Mouse (Mus musculus) lung, postnatal 4 days (tissue): ENCODE data around the gene Sucla2.

Experiments used
- DNase-seq, 2 experiments: peaks; one replicate each; pipeline ENCODE4 v3.0.0; 2021

Gene Sucla2

GRCm38 (mm10) chr14:73524766-73525448, at the start of gene Sucla2:
Sucla2 (plus strand) TSS chr14:73525319.
- peak; percentile 95 for DNase-seq

- DNase-seq, result peak; percentile 17 to 35
Observed at GRCm38 (mm10) chr14:73475506-73475905, 49.6 kb upstream of the Sucla2 start.

GRCm38 (mm10) chr14:73476361-73476934, 48.7 kb upstream of the Sucla2 start:
- DNase-seq, result peak; percentile 32 to 61

- peak; percentile 29 to 62 for DNase-seq
Observed at GRCm38 (mm10) chr14:73477077-73477476, 48.0 kb upstream of the Sucla2 start.

GRCm38 (mm10) chr14:73478321-73478720, 46.8 kb upstream of the Sucla2 start:
- no peak for DNase-seq

GRCm38 (mm10) chr14:73479771-73480170, 45.3 kb upstream of the Sucla2 start:
- DNase-seq, result no peak

- no peak for DNase-seq
Observed at GRCm38 (mm10) chr14:73483516-73484229, 41.4 kb upstream of the Sucla2 start.

- DNase-seq, result no peak
Observed at GRCm38 (mm10) chr14:73484366-73485110, 40.6 kb upstream of the Sucla2 start.

- DNase-seq, result no peak
Observed at GRCm38 (mm10) chr14:73486641-73487040, 38.5 kb upstream of the Sucla2 start.

GRCm38 (mm10) chr14:73493356-73493755, 31.8 kb upstream of the Sucla2 start:
- no peak for DNase-seq

GRCm38 (mm10) chr14:73494122-73494521, 31.0 kb upstream of the Sucla2 start:
- no peak for DNase-seq

- no peak for DNase-seq
Observed at GRCm38 (mm10) chr14:73495753-73496152, 29.4 kb upstream of the Sucla2 start.

GRCm38 (mm10) chr14:73501283-73501682, 23.8 kb upstream of the Sucla2 start:
- DNase-seq, result no peak

- peak; percentile 33 to 53 for DNase-seq
Observed at GRCm38 (mm10) chr14:73501721-73502120, 23.4 kb upstream of the Sucla2 start.

- DNase-seq, result peak; percentile 14 to 61
Observed at GRCm38 (mm10) chr14:73502591-73503184, 22.4 kb upstream of the Sucla2 start.

GRCm38 (mm10) chr14:73503237-73503933, 21.7 kb upstream of the Sucla2 start:
- DNase-seq, result no peak

- DNase-seq, result peak; percentile 13 to 50
Observed at GRCm38 (mm10) chr14:73506283-73506682, 18.8 kb upstream of the Sucla2 start.

GRCm38 (mm10) chr14:73507200-73507599, 17.9 kb upstream of the Sucla2 start:
- peak in 1 of 2 experiments; percentile 32 for DNase-seq

- peak; percentile 42 to 63 for DNase-seq
Observed at GRCm38 (mm10) chr14:73507702-73508376, 17.3 kb upstream of the Sucla2 start.

GRCm38 (mm10) chr14:73508630-73509395, 16.3 kb upstream of the Sucla2 start:
- DNase-seq, result no peak
